Mouse (Mus musculus): ENCODE measurements around the gene Fanci. TPM values are rescaled to one million over a fixed set of nuclear protein-coding genes. Genes with fewer than 3 reads are reported as not detected.

Fanci gene
- polyA plus RNA-seq, 1 experiment from 2014 or later = 1.8 TPM

GRCm38 (mm10) chr7:79376516-79377275 lies 15.0 kb upstream of the Fanci start:
- Histone ChIP-seq H3K9me3 (ENCODE audit: control insufficient read depth, low read length) (no peaks in the 10 kb centered on the region), H3K4me3 (ENCODE audit: low read depth, low read length) (no peak overlapping the region), H3K4me2 (replicated peaks; ENCODE audit: low read depth) (no peak overlapping the region), H3K27me3 (ENCODE audit: control insufficient read depth, insufficient read depth, low read length) (no peaks in the 10 kb centered on the region), H3K27ac (replicated peaks) (no peak overlapping the region), H3K4me1 (replicated peaks; ENCODE audit: control insufficient read depth, insufficient read depth) (no peaks in the 10 kb centered on the region), H3K9ac (ENCODE audit: low read length) (no peak overlapping the region), H3K36me3 (ENCODE audit: control insufficient read depth, insufficient read depth, low read length) (no peaks in the 10 kb centered on the region)
- ATAC-seq (ENCODE audit: low FRiP score, low TSS enrichment) (no peak), DNase-seq (ENCODE audit: low spot score) (no peak)
- 79% methylated on average over 10 of the region's 10 CpGs for WGBS
- TF ChIP-seq CTCF (IDR thresholded peaks at IDR 0.05; ENCODE audit: low read depth) (no peak), EP300 (optimal IDR thresholded peaks at IDR 0.05) (no peak)

GRCm38 (mm10) chr7:79386422-79387133 lies 5.2 kb upstream of the Fanci start, which contains the start of gene Rlbp1:
Rlbp1 (minus strand) TSS chr7:79387048.
- Histone ChIP-seq H3K9ac (ENCODE audit: low read length) (no peak within 1 kb of the TSS), H3K9me3 (ENCODE audit: control insufficient read depth, low read length) (no peaks in the 10 kb centered on the region), H3K27ac (replicated peaks) (no peak within 1 kb of the TSS), H3K36me3 (ENCODE audit: control insufficient read depth, insufficient read depth, low read length) (no peaks in the 10 kb centered on the region), H3K4me1 (replicated peaks; ENCODE audit: control insufficient read depth, insufficient read depth) (no peaks in the 10 kb centered on the region), H3K4me3 (ENCODE audit: low read depth, low read length) (no peak within 1 kb of the TSS), H3K4me2 (replicated peaks; ENCODE audit: low read depth) (no peak within 1 kb of the TSS), H3K27me3 (ENCODE audit: control insufficient read depth, insufficient read depth, low read length) (no peaks in the 10 kb centered on the region)
- 65% methylated on average over 16 of the region's 16 CpGs for WGBS
- ATAC-seq (ENCODE audit: low FRiP score, low TSS enrichment) (no peak), DNase-seq (ENCODE audit: low spot score) (no peak)
- TF ChIP-seq EP300 (optimal IDR thresholded peaks at IDR 0.05) (no peak), CTCF (IDR thresholded peaks at IDR 0.05; ENCODE audit: low read depth) (no peak)

- no peaks in the 10 kb centered on the region for H3K4me1 ChIP-seq (replicated peaks; ENCODE audit: control insufficient read depth, insufficient read depth)
- no peak overlapping the region for H3K9ac ChIP-seq (ENCODE audit: low read length)
- 71% methylated on average over 8 of the region's 8 CpGs for WGBS
- H3K4me3 ChIP-seq (ENCODE audit: low read depth, low read length) = no peak overlapping the region
- no peaks in the 10 kb centered on the region for H3K9me3 ChIP-seq (ENCODE audit: control insufficient read depth, low read length)
- no peak for ATAC-seq (ENCODE audit: low FRiP score, low TSS enrichment)
- no peak for TF ChIP-seq CTCF (IDR thresholded peaks at IDR 0.05; ENCODE audit: low read depth)
- TF ChIP-seq EP300 (optimal IDR thresholded peaks at IDR 0.05) = no peak
- H3K4me2 ChIP-seq (replicated peaks; ENCODE audit: low read depth) = no peak overlapping the region
- no peak overlapping the region for H3K27ac ChIP-seq (replicated peaks)
- no peaks in the 10 kb centered on the region for H3K36me3 ChIP-seq (ENCODE audit: control insufficient read depth, insufficient read depth, low read length)
- H3K27me3 ChIP-seq (ENCODE audit: control insufficient read depth, insufficient read depth, low read length) = no peaks in the 10 kb centered on the region
- DNase-seq (ENCODE audit: low spot score) = no peak
Measured at GRCm38 (mm10) chr7:79387140-79387539, 4.6 kb upstream of the Fanci start.

GRCm38 (mm10) chr7:79387991-79388390 lies 3.7 kb upstream of the Fanci start:
- Histone ChIP-seq H3K36me3 (ENCODE audit: control insufficient read depth, insufficient read depth, low read length) (no peaks in the 10 kb centered on the region), H3K4me2 (replicated peaks; ENCODE audit: low read depth) (no peak overlapping the region), H3K27me3 (ENCODE audit: control insufficient read depth, insufficient read depth, low read length) (no peaks in the 10 kb centered on the region), H3K27ac (replicated peaks) (no peak overlapping the region), H3K4me3 (ENCODE audit: low read depth, low read length) (no peak overlapping the region), H3K9me3 (ENCODE audit: control insufficient read depth, low read length) (no peaks in the 10 kb centered on the region), H3K4me1 (replicated peaks; ENCODE audit: control insufficient read depth, insufficient read depth) (no peaks in the 10 kb centered on the region), H3K9ac (ENCODE audit: low read length) (no peak overlapping the region)
- 49% methylated on average over 7 of the region's 7 CpGs for WGBS
- DNase-seq (ENCODE audit: low spot score) (no peak), ATAC-seq (ENCODE audit: low FRiP score, low TSS enrichment) (no peak)
- TF ChIP-seq EP300 (optimal IDR thresholded peaks at IDR 0.05) = no peak
- TF ChIP-seq CTCF (IDR thresholded peaks at IDR 0.05; ENCODE audit: low read depth) = no peak

GRCm38 (mm10) chr7:79388671-79389206 lies 3.0 kb upstream of the Fanci start:
- TF ChIP-seq EP300 (optimal IDR thresholded peaks at IDR 0.05) (no peak), CTCF (IDR thresholded peaks at IDR 0.05; ENCODE audit: low read depth) (no peak)
- no peak for DNase-seq (ENCODE audit: low spot score)
- WGBS = 78% methylated on average over 7 of the region's 7 CpGs
- Histone ChIP-seq H3K27ac (replicated peaks) (no peak overlapping the region), H3K27me3 (ENCODE audit: control insufficient read depth, insufficient read depth, low read length) (no peaks in the 10 kb centered on the region), H3K4me1 (replicated peaks; ENCODE audit: control insufficient read depth, insufficient read depth) (no peaks in the 10 kb centered on the region), H3K9me3 (ENCODE audit: control insufficient read depth, low read length) (no peaks in the 10 kb centered on the region), H3K36me3 (ENCODE audit: control insufficient read depth, insufficient read depth, low read length) (no peaks in the 10 kb centered on the region), H3K4me2 (replicated peaks; ENCODE audit: low read depth) (no peak overlapping the region), H3K4me3 (ENCODE audit: low read depth, low read length) (no peak overlapping the region), H3K9ac (ENCODE audit: low read length) (no peak overlapping the region)
- ATAC-seq (ENCODE audit: low FRiP score, low TSS enrichment) = no peak
